Mouse (Mus musculus): ENCODE data around the gene Gse1.

GRCm38 (mm10) chr8:120391856-120392255 is 163.6 kb downstream of the Gse1 start:
- no peak for TF ChIP-seq POU5F1 (IDR thresholded peaks at IDR 0.05; ENCODE audit: borderline replicate concordance, low read length)
- TF ChIP-seq CTCF (conservative IDR thresholded peaks at IDR 0.05; ENCODE audit: low read length): no peak

Data from E14TG2a.4 (cell line).